Mouse (Mus musculus) retina, adult 2 months (tissue): ENCODE measurements around the gene Sorbs2.
A peak's percentile ranks its signal among the peaks of the same experiment; 100 is the strongest.

Experiments
- DNase-seq: peaks from one replicate; pipeline ENCODE4 v3.0.0-alpha.2; 2012; ENCODE audit warnings: low read depth, low spot score

The Sorbs2 gene

DNA sequence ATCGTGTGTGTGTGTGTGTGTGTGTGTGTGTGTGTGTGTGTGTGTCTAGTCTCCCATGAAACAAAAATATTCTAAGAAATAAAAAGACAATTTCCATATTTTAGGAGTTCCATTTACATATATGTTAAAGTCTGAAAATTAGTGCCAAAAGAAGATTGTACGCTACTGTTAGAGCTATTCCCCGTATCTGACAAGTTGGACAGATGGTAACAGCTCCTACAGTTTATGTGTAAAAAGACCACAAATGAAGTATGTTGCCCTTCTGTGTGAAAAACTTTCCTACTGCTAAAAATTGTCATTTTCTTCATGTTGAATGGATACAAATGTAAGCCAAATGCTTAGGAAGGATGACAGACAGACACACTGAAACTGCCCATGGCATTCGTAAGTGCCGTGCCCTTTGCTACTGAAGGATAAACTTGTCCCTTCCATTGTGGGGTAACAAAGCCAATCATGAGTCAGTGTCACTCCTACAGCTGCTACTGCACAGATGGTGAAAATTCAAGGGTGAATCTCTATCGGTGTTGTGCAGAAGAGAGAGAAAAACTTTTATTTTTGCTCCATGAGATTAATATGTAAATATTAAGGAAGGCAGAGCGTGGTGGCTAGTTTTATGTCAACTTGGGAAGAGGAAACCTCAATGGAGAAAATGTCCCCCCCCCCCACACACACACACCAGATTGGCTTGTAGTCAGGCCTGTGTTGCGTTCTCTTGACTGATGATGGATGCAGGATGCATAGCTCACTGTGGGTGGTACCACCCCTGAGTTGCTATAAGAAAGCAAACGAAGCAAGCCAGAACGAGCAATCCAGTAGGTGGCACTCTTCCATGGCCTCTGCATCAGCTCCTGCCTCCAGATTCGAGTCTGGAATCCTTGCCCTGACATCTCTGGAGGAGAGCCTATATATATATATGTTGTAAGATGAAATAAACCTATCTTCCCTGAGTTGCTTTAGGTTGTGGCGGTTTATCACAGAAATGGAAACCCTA is 244.2 kb downstream of the Sorbs2 start:
- no peak for DNase-seq

- no peak for DNase-seq
Measured at GRCm38 (mm10) chr8:45755482-45755881, 247.9 kb downstream of the Sorbs2 start.

GRCm38 (mm10) chr8:45755972-45756371 is 248.4 kb downstream of the Sorbs2 start:
- DNase-seq, result no peak

DNA sequence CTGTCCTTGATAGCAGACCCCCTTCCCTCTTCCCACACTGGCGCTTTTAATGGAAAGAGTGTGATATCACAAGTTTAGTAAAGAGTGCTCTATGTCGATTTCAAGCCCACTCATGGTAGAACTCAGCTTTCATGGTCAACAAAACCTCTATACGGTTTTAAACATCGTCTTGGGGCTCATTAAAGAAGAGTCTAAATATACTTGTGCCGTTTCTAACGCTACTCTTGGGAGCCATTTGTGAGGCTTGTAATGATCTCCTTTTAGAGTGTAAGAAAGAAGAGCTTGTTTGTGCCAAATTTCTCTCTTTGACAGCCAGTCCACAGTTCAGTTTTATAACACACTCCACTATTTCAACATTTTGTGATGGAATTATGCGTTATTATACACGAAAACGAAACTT is 253.0 kb downstream of the Sorbs2 start:
- no peak for DNase-seq

DNA sequence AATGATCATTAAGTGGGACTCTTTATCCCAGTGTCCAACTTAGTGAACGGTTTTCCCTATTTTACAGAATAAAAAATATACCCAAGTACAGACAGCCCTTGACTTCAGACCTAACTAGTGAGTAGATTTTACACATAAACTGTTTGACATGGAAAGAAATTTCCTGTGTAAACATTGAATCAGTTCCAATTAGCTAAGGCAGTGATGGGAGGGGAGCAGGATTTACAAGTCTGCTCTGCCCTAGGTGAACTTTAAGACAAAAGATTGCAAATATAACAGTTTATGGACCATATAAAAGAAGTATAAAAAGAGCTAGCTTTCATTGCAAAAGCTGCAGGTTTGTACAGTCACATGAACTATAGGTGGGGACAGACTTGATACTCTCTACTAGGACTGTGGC is 253.5 kb downstream of the Sorbs2 start:
- no peak for DNase-seq

- no peak for DNase-seq
Measured at GRCm38 (mm10) chr8:45762982-45763689, 255.5 kb downstream of the Sorbs2 start.

DNA sequence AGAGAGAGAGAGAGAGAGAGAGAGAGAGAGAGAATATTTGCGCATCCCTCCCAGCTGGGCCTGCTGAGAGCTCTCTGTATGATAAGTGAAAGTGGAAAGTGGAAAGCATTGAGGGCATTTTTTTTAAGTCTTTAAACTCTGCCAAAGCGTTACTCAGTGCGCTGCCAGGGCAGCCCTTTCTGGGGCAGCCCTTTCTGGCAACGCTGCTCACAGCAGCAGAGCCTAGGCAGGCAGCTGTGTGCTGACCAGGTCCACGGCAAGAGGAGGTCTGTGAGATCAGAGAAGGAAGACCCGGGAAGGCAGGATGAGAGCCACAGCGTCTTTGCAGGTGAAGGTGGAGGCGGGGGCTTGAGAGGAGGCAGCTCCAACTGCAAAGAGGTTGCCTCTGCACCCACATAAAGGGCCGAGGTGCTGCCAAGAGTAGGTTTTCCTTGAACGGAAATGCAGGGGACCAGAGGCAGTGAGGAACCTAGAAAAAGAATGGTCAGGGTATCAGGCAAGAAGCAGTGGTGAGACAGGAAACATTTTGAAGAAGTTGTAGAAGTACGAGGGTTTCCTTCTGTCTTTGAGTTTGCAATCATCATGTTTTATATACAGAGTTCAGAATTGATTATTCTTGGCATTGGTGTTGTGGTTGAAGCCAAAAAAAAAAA is 256.2 kb downstream of the Sorbs2 start:
- DNase-seq, result no peak

- no peak for DNase-seq
Measured at GRCm38 (mm10) chr8:45766138-45766537, 258.6 kb downstream of the Sorbs2 start.

DNA sequence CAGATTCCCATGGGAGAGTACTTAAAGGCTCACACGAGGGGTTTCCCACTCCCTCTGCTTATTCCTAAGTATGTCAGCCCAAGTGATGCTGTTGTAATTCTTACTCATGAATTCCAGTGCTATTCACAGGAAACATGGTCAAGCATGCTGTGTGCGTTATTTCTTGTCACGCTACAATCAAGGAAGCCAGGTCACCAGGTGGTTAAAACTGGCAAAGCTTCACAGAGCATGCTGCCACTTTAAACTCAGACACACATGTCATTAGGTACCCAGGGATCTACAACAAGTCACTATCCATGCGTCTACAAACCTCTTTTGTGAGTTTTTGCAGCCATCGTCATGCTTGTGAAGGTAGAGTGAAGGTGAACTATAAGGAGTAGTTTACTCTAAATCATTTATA is 267.3 kb downstream of the Sorbs2 start:
- DNase-seq, result no peak

DNA sequence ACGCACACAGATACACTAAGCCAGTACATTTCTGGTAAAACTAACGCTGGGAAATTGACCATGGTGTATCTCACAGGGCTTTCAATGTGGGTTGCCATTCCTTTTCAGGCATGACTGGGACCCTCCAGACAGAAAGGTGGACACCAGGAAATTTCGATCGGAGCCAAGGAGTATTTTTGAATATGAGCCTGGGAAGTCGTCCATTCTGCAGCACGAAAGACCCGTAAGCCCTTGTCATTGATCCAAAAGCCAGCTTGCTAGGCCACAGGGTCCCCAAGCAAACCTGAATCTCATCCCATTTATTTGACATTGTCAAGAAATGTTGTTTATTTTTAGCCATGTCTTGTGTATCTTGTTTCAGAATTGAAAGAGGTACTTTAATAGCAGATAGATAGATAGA is 267.9 kb downstream of the Sorbs2 start:
- no peak for DNase-seq

- no peak for DNase-seq
Measured at GRCm38 (mm10) chr8:45776366-45776765, 268.8 kb downstream of the Sorbs2 start.

GRCm38 (mm10) chr8:45776977-45777376 is 269.4 kb downstream of the Sorbs2 start:
- no peak for DNase-seq

DNA sequence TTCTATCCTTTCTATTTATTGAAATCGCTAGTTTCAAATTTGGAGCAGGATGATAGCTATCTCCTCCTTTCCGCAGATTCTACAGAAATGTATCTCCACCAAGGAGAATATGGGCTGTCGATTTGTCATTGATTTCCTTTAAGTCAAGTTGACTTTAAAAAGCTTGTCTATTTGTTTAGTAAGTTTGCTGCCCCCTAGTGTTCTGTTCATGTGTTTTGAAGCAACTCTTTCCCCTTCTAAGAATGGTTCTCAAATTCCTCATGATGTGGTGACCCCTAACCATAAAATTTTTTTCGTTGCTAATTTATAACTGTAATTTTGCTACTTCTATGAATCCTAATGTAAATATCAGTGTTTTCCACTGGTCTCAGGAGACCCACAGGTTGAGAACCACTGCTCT is 273.0 kb downstream of the Sorbs2 start:
- peak; percentile 23 for DNase-seq

GRCm38 (mm10) chr8:45788610-45789009 is 281.0 kb downstream of the Sorbs2 start:
- DNase-seq, result no peak

- no peak for DNase-seq
Measured at GRCm38 (mm10) chr8:45794847-45795246, 287.3 kb downstream of the Sorbs2 start.

DNA sequence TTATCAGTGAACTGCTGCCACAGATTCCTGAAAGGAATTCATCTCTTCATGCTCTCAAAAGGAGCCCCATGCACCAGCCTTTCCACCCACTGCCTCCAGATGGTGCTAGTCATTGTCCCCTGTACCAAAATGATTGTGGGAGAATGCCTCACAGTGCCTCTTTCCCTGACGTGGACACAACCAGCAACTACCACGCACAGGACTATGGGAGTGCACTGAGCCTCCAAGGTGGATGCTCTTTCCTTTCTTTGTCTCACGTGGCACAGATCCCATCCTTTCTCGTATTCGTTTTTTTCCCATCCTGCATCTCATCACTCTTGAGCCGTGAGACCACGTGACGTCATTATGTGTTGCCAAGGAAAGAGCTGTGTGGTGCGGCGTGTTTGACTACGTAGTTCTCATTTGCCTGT is 288.7 kb downstream of the Sorbs2 start:
- DNase-seq, result no peak

DNA sequence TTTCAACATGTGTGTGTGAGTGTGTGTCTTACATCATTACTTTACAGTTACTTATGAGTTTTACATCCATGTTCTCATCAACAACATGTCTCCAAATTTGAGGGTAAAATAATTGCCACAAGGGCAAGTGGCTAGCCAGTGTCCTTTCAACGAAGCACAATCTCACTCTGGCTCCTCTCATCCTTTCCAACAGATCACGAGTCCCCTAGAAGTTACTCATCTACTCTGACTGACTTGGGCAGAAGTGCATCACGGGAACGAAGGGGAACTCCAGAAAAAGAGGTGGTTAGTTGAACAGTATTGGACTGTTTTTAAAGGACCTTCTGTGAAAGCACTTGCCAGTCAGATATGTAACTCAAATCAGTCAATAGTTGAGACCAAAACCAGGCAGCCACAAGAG is 291.9 kb downstream of the Sorbs2 start:
- DNase-seq, result no peak

DNA sequence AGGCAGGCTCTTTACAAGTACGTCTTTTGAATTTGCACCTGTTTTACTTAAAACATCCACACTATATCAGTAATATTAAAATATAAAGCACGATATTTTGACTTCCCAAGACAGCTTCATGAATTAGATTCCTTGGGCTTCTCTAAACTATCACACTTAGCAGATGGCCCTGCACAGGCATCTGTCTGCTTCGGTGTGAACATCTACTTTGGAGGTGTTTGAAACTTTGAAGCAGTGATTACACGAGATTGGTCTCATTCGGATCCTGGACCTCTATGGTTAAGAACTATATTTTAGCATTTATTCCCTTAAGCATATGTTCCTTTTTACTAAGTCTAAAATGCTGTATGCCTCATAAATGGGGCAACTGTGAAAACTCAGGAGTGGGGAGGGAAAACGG is 301.0 kb downstream of the Sorbs2 start:
- no peak for DNase-seq

DNA sequence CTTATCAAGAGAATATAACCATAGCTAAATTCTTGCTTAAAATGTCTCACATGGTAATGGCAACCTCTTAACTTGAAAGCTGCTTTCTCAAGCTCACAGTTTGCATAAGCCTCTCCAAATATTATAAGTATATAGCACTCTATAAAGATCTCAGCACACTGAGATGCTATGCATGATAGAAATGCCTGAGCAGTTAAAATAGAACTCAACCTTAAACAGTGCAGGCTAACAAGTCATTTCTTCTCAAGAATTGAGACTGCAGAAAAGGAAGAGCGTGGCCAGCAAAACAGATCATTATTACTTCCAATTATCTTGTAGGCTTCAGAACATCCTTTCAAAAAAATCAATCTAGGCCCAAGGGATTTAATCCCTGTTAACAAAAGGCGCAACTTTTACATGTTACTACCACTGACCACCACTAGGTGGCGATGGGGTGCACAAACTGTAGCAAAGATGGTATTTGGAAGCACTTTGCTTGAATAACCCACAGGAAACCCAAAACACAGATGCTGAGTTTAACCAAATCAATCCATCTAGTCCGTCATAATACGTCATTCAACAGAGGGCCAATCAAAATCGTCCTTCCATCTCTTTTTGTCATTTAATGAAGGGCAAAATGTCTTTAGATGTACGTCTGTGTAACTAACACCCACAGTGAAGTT is 309.3 kb downstream of the Sorbs2 start:
- DNase-seq, result peak; percentile 53

GRCm38 (mm10) chr8:45821650-45822049 is 314.1 kb downstream of the Sorbs2 start:
- no peak for DNase-seq

DNA sequence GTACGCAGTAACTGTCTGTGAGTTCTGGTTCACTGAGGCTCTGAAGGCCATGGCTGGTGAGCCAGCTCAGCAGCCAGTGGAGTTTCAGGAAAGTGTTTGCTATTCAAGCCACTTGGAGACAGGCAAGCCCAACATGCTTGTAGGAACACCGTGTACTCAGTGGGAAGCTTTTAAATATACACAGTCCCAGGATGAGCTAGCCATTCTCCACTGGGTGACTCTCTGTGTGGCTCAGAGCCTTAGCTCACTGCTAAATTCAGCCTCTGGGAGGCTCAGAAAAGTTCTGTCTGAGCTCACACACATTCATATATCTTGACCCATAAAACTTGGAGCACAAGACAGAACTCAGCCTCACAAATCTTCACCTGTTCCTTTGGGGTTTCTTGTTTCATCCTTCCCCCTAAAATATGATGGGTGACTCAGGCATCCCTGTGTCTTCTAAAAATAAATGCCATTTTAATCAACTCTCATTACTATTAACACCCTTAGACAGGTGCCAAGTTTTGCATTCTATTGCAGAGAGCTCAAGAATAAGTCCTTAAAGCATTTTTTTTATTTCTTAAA is 322.5 kb downstream of the Sorbs2 start:
- DNase-seq, result no peak
